Mouse (Mus musculus): ENCODE measurements around the gene Atp1b1. TPM values are rescaled to one million over a fixed set of nuclear protein-coding genes. Genes with fewer than 3 reads are reported as not detected.
A peak's percentile ranks its signal among the peaks of the same experiment; 100 is the strongest.

Gene Atp1b1
- total and polyA plus RNA-seq, 3 experiments, result 0.17 to 0.32 (median 0.23) TPM

DNA sequence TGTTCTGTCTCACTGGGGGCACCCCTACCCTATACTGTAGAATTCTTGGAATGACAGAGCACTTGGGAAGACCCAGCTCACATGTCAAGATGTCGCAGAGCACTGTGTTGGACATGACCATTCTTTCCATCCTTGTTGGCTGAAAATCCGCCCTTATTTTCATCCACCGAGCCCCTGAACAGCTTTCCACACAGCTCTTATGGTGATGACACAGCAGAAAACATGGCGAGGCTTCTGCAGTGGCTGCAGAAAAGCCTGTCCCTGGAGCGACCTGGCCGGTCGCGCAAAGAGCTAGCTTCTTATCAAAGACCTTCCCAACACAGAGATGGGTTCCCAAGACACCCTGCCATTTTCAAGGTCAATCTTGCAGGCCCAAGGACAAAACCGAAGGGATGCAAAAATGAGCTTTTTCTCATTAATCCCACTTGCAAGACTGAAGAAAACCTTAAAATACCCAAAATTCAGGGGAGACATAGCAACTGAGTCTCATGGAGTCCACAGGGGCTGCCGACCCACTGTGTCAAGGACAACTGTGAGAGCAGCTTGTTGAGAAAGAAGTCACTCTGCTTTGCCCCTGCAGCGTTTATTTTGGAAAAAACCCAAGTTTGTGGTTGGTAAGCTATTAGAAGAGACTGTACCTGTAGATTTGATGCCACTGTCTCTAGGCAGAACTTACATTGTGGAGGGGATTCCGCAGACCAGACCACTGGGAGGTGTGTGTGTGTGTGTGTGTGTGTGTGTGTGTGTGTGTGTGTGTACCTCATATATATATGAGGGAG, 1.2 kb upstream of the Atp1b1 start:
- H3K36me3 ChIP-seq (replicated peaks in 1 of 2; ENCODE audit: control insufficient read depth in 1 of 2, insufficient read depth in 1 of 2, low read length in 1 of 2), result no peaks in the 10 kb centered on the region
- H3K27ac ChIP-seq (ENCODE audit: insufficient read depth, low read depth), result no peak overlapping the region
- H3K9me3 ChIP-seq (replicated peaks; ENCODE audit: low read length), result no peaks in the 10 kb centered on the region
- H3K4me1 ChIP-seq (ENCODE audit: control insufficient read depth in 1 of 2, insufficient read depth in 2 of 2), result peaks cover 11% of the 10 kb centered on the region in 2 experiments
- in situ Hi-C loops (cut with MboI; ENCODE audit: low pct_ligation_motif_present, low pct_unique_long_range_greater_than_20kb, low sequenced_read_pairs) (no loop called here), dilution Hi-C loops (cut with MboI; ENCODE audit: extremely low pct_ligation_motif_present, extremely low pct_unique_long_range_greater_than_20kb, low sequenced_read_pairs) (no loop called here)
- H3K4me2 ChIP-seq (ENCODE audit: insufficient read depth, low read depth, poor library complexity, severe bottlenecking), result no peak overlapping the region
- H3K79me2 ChIP-seq (replicated peaks; ENCODE audit: control insufficient read depth, extremely low read depth, insufficient read depth, poor library complexity, severe bottlenecking), result no peaks in the 10 kb centered on the region
- H3K27me3 ChIP-seq (replicated peaks), result peaks cover 29% of the 10 kb centered on the region
- H3K9ac ChIP-seq (ENCODE audit: insufficient read depth, low read depth), result no peak overlapping the region
- DNase-seq (ENCODE audit: extremely low read depth), result no peak
- no peak for TF ChIP-seq CHD1 (IDR thresholded peaks at IDR 0.05; ENCODE audit: low read depth, low read length)
- TF ChIP-seq MAZ (IDR thresholded peaks at IDR 0.05; ENCODE audit: low read depth, low read length), result no peak
- no peak for TF ChIP-seq TBP (conservative IDR thresholded peaks at IDR 0.05; ENCODE audit: low read depth, low read length)
- TF ChIP-seq USF1 (IDR thresholded peaks at IDR 0.05; ENCODE audit: low read depth, low read length), result no peak
- TF ChIP-seq E2F4 (IDR thresholded peaks at IDR 0.05; ENCODE audit: insufficient replicate concordance, low read depth, low read length), result no peak
- no peak for TF ChIP-seq NRF1 (IDR thresholded peaks at IDR 0.05; ENCODE audit: low read depth, low read length)
- TF ChIP-seq BHLHE40 (IDR thresholded peaks at IDR 0.05; ENCODE audit: low read depth, low read length), result no peak
- TF ChIP-seq ZC3H11A (IDR thresholded peaks at IDR 0.05; ENCODE audit: low read depth, low read length), result no peak
- TF ChIP-seq ZKSCAN1 (IDR thresholded peaks at IDR 0.05; ENCODE audit: borderline replicate concordance, low read depth, low read length), result no peak
- TF ChIP-seq USF2 (conservative IDR thresholded peaks at IDR 0.05; ENCODE audit: low read depth, low read length), result no peak
- no peak for TF ChIP-seq UBTF (IDR thresholded peaks at IDR 0.05; ENCODE audit: low read depth, low read length)
- TF ChIP-seq ZNF384 (IDR thresholded peaks at IDR 0.05; ENCODE audit: low read depth, low read length), result no peak
- no peak for TF ChIP-seq EP300 (IDR thresholded peaks at IDR 0.05; ENCODE audit: low read length)
- no peak for TF ChIP-seq JUND (conservative IDR thresholded peaks at IDR 0.05; ENCODE audit: low read depth, low read length)
- TF ChIP-seq MYC (IDR thresholded peaks at IDR 0.05; ENCODE audit: low read depth, low read length), result no peak
- no peak for TF ChIP-seq JUN (IDR thresholded peaks at IDR 0.05; ENCODE audit: insufficient read depth, low read depth, low read length)
- TF ChIP-seq PAX5 (IDR thresholded peaks at IDR 0.05; ENCODE audit: low read length), result no peak
- TF ChIP-seq ZMIZ1 (IDR thresholded peaks at IDR 0.05; ENCODE audit: low read depth, low read length), result no peak
- no peak for TF ChIP-seq RAD21 (IDR thresholded peaks at IDR 0.05; ENCODE audit: low read depth, low read length)
- no peak overlapping the region for H3K4me3 ChIP-seq (replicated peaks in 1 of 3; ENCODE audit: low read depth in 2 of 3, low read length in 2 of 3, poor library complexity in 1 of 3)

DNA sequence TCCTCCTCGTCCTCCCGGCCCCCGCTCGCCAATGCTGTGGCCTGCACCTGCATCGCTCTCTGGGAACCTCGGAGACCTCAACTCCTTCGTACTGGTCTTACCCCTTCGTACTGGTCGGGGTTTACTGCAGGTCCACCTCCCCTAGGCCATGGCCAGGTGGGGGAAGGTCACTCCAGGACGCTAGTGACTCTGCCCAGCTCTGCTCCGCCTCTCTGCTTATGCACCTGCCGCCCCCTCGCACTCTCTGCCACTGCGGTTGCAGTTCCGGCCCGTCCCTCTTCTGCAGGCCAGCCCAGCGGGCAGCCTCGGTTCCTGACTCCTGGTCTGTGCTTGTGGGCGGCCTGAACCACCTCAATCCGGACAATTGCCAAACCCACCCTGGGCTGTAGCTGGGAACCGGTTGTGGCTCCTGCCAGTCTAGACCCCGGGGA, 481 bp upstream of the Atp1b1 start:
- Histone ChIP-seq H3K27me3 (replicated peaks) (peaks cover 29% of the 10 kb centered on the region), H3K4me2 (ENCODE audit: insufficient read depth, low read depth, poor library complexity, severe bottlenecking) (peak overlapping the region; percentile 93; the same call in 1 of the 2 replicates), H3K9ac (ENCODE audit: insufficient read depth, low read depth) (no peak overlapping the region), H3K4me1 (ENCODE audit: control insufficient read depth in 1 of 2, insufficient read depth in 2 of 2) (peaks cover 11 to 13% of the 10 kb centered on the region in 2 experiments), H3K36me3 (replicated peaks in 1 of 2; ENCODE audit: control insufficient read depth in 1 of 2, insufficient read depth in 1 of 2, low read length in 1 of 2) (no peaks in the 10 kb centered on the region), H3K4me3 (replicated peaks in 1 of 3; ENCODE audit: low read depth in 2 of 3, low read length in 2 of 3, poor library complexity in 1 of 3) (peak overlapping the region in 1 of 3 experiments; percentile 34), H3K27ac (ENCODE audit: insufficient read depth, low read depth) (no peak overlapping the region), H3K79me2 (replicated peaks; ENCODE audit: control insufficient read depth, extremely low read depth, insufficient read depth, poor library complexity, severe bottlenecking) (no peaks in the 10 kb centered on the region), H3K9me3 (replicated peaks; ENCODE audit: low read length) (no peaks in the 10 kb centered on the region)
- no peak for TF ChIP-seq CHD1 (IDR thresholded peaks at IDR 0.05; ENCODE audit: low read depth, low read length)
- dilution Hi-C loops (cut with MboI; ENCODE audit: extremely low pct_ligation_motif_present, extremely low pct_unique_long_range_greater_than_20kb, low sequenced_read_pairs), result no loop called here
- no peak for DNase-seq (ENCODE audit: extremely low read depth)
- in situ Hi-C loops (cut with MboI; ENCODE audit: low pct_ligation_motif_present, low pct_unique_long_range_greater_than_20kb, low sequenced_read_pairs), result no loop called here
